Mouse (Mus musculus): ENCODE data around the gene Abcc4.

DNA sequence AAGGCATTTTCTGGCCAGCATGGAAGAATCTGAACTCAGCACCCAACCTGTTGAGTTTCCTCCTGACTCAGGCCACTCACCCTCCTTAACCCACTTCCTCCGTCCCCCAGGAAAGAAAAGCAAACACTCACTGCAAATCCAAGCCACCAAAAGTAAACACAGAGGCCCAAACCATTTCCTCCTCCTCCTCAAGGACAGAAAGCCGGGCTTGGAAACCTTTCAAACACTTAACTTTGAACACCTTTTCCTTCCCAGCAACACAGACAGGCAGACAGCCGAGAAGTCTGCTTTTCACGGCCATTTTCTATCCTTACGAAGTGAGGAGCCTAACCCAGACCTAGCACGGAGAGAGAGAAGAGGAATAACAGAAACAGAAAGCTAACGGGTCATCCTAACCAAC lies 50.0 kb downstream of the Abcc4 start:
- TF ChIP-seq CTCF (IDR thresholded peaks at IDR 0.05; ENCODE audit: low read depth, low read length): no peak
- no peak for TF ChIP-seq POLR2A (IDR thresholded peaks at IDR 0.05; ENCODE audit: extremely low read depth, insufficient read depth, low read length)

All from liver, adult 2 months (tissue).